Mouse (Mus musculus) kidney, adult 9 months (tissue): ENCODE data around the gene Ifitm10.
"Not testable (repeated sequence)": the region's sequence is repeated elsewhere in the genome, so short reads cannot be mapped to it uniquely, and the experiment has no call there.

Experiments used
- DNase-seq: peaks from one replicate; pipeline ENCODE4 v3.0.0; 2022

Ifitm10 gene

GRCm38 (mm10) chr7:142373641-142374412 is at the start of gene Ifitm10:
Gene Ifitm10 (minus strand): TSS chr7:142373753.
- DNase-seq = peak; percentile 61

GRCm38 (mm10) chr7:142421826-142422225 is 48.3 kb upstream of the Ifitm10 start:
- DNase-seq = no peak

GRCm38 (mm10) chr7:142419887-142420286 is 46.3 kb upstream of the Ifitm10 start:
- DNase-seq = no peak

- no peak for DNase-seq
Measured at GRCm38 (mm10) chr7:142418679-142419078, 45.1 kb upstream of the Ifitm10 start.

- DNase-seq = no peak
Measured at GRCm38 (mm10) chr7:142418027-142418426, 44.5 kb upstream of the Ifitm10 start.

GRCm38 (mm10) chr7:142416225-142416624 is 42.7 kb upstream of the Ifitm10 start:
- DNase-seq = no peak

- no peak for DNase-seq
Measured at GRCm38 (mm10) chr7:142415314-142415713, 41.8 kb upstream of the Ifitm10 start.

GRCm38 (mm10) chr7:142413285-142413684 is 39.7 kb upstream of the Ifitm10 start:
- DNase-seq = no peak

- no peak for DNase-seq
Measured at GRCm38 (mm10) chr7:142409603-142410002, 36.0 kb upstream of the Ifitm10 start.

- DNase-seq = no peak
Measured at GRCm38 (mm10) chr7:142408686-142409085, 35.1 kb upstream of the Ifitm10 start.

- no peak for DNase-seq
Measured at GRCm38 (mm10) chr7:142407935-142408334, 34.4 kb upstream of the Ifitm10 start.

GRCm38 (mm10) chr7:142405134-142405533 is 31.6 kb upstream of the Ifitm10 start:
- not testable (repeated sequence) for DNase-seq

- no peak for DNase-seq
Measured at GRCm38 (mm10) chr7:142403591-142403990, 30.0 kb upstream of the Ifitm10 start.

GRCm38 (mm10) chr7:142400750-142401142 is 27.2 kb upstream of the Ifitm10 start:
- no peak for DNase-seq

GRCm38 (mm10) chr7:142400112-142400749 is 26.7 kb upstream of the Ifitm10 start:
- no peak for DNase-seq

- DNase-seq = no peak
Measured at GRCm38 (mm10) chr7:142399250-142399649, 25.7 kb upstream of the Ifitm10 start.

GRCm38 (mm10) chr7:142398052-142398451 is 24.5 kb upstream of the Ifitm10 start:
- DNase-seq = peak; percentile 55

GRCm38 (mm10) chr7:142396611-142397010 is 23.1 kb upstream of the Ifitm10 start:
- DNase-seq = no peak

- no peak for DNase-seq
Measured at GRCm38 (mm10) chr7:142395472-142395871, 21.9 kb upstream of the Ifitm10 start.

GRCm38 (mm10) chr7:142394261-142395190 is 21.0 kb upstream of the Ifitm10 start:
- DNase-seq = no peak

GRCm38 (mm10) chr7:142393191-142393590 is 19.6 kb upstream of the Ifitm10 start:
- peak; percentile 69 for DNase-seq

- DNase-seq = no peak
Measured at GRCm38 (mm10) chr7:142391609-142392008, 18.1 kb upstream of the Ifitm10 start.

GRCm38 (mm10) chr7:142391108-142391507 is 17.6 kb upstream of the Ifitm10 start:
- DNase-seq = no peak
